Mouse (Mus musculus) liver, embryonic 14.5 days (tissue): ENCODE data around the gene Lins1.

ENCODE experiments used
- CTCF ChIP-seq: IDR thresholded peaks from 2 replicates; pipeline ENCODE4 v1.5.1; 2016; ENCODE audit warnings: antibody characterized with exemption, low read depth, control low read depth
- EP300 ChIP-seq: IDR thresholded peaks from 2 replicates; pipeline ENCODE4 v1.6.1; 2016; ENCODE audit warnings: antibody characterized with exemption, low read depth

DNA sequence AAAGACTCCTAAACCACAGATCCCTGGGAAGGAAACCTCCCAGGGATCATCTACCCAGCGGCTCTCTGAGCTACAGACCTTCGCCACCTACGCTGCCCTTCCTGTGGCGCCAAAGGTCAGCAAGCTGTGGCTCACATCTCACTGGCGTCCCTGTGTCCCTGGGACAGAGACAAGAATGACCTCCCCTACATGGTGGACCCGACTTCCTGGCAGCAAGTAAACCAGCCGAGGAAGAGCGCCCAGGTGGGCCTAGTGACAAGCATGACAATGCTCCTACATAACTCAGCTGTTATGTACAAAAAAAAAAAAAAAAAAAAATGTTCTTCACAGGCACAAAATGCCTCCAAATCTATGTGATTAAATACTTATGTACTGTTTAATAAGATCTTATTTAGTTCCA lies 28.7 kb upstream of the Lins1 start:
- TF ChIP-seq CTCF: no peak
- TF ChIP-seq EP300: no peak
